8 mouse cellular contexts compared by ENCODE assay signal in genomic region chr2:27680058-27680457, GRCm38 (mm10). TPM values are rescaled to one million over a fixed set of nuclear protein-coding genes. Genes with fewer than 3 reads are reported as not detected.
DNase-seq lines count a peak whose midpoint lies in the region; ATAC-seq and TF ChIP-seq lines count a peak whose summit lies in the region.

No protein-coding gene starts in this region.

- peak overlapping the region; percentile 15 for H3K4me3 ChIP-seq in lung, adult 2 months (replicated peaks; ENCODE audit: extremely low read depth, low read depth, low read length)
- H3K4me3 ChIP-seq in midbrain, embryonic 13.5 days (replicated peaks): no peak overlapping the region

- no peaks in the 10 kb centered on the region for H3K36me3 ChIP-seq in midbrain, embryonic 13.5 days

- no peak overlapping the region; the same call in 1 of the 2 replicates for H3K4me2 ChIP-seq in midbrain, embryonic 13.5 days (replicated peaks)

- H3K9ac ChIP-seq in midbrain, embryonic 13.5 days (replicated peaks): peak overlapping the region; percentile 86; the same call in 1 of the 2 replicates

- TF ChIP-seq POLR2A in lung, adult 2 months (IDR thresholded peaks at IDR 0.05; ENCODE audit: borderline replicate concordance, extremely low read depth, low read depth, low read length): no peak

- WGBS in lung, adult 2 months: 29% methylated on average over 6 of the region's 6 CpGs
- WGBS in midbrain, embryonic 13.5 days: 52% methylated on average over 6 of the region's 6 CpGs

- peaks cover 30% of the 10 kb centered on the region for H3K4me1 ChIP-seq in lung, adult 2 months (ENCODE audit: control insufficient read depth, insufficient read depth, low read length)
- peaks cover 70% of the 10 kb centered on the region for H3K4me1 ChIP-seq in midbrain, embryonic 13.5 days (replicated peaks)

- no peak for ATAC-seq in midbrain, embryonic 13.5 days
- no peak for ATAC-seq in erythroid progenitor cell, adult 5-6 weeks (replicated peaks; ENCODE audit: low FRiP score, poor library complexity, severe bottlenecking)

- DNase-seq in lung, adult 2 months: no peak
- no peak for DNase-seq in lung, adult 18-20 months
- peak; percentile 53 for DNase-seq in gastrocnemius, postnatal 10 days
- peak; percentile 51 for DNase-seq in kidney, adult 9 months
- no peak for DNase-seq in embryo, embryonic 10 days (ENCODE audit: low spot score)
- no peak for DNase-seq in thymus, adult 18-20 months

- H3K27ac ChIP-seq in midbrain, embryonic 13.5 days: no peak overlapping the region

- no peaks in the 10 kb centered on the region for H3K9me3 ChIP-seq in midbrain, embryonic 13.5 days

- no peak for TF ChIP-seq CTCF in lung, adult 2 months (IDR thresholded peaks at IDR 0.05; ENCODE audit: insufficient read depth, low read length)

- H3K27me3 ChIP-seq in midbrain, embryonic 13.5 days: peaks cover 8% of the 10 kb centered on the region; the same call in 1 of the 2 replicates

RNA-seq across cellular contexts. Expression of gene Rxra, which starts 3.8 kb away (rescaled TPM):
- 71.3 and 81.8 TPM in 2 replicates for polyA plus RNA-seq in lung, adult 2 months (2012; rRNA removed)
- 10 to 100 TPM; 58.8 to 61.3 TPM for total RNA-seq in gastrocnemius, postnatal 10 days (2021)
- 4.0 and 4.4 TPM in 2 replicates for polyA plus RNA-seq in midbrain, embryonic 13.5 days (2015; fragmentation: Nextera tagmentation; extraction: Ambion mirVana)
- 1.7 and 2.2 TPM in 2 replicates for total RNA-seq in erythroid progenitor cell, adult 5-6 weeks (2015; ENCODE audit: low replicate concordance)
- 1.7 and 3.6 TPM in 2 replicates for total RNA-seq in erythroid progenitor cell, adult 5-6 weeks (2017; ENCODE audit: low replicate concordance)

Comparison
In these comparisons a context has a peak if more than half of its experiments do, and no peak if none do; other contexts are left out.
1. DNase-seq: peak in gastrocnemius, postnatal 10 days (single experiment) and kidney, adult 9 months (single experiment); none in lung, adult 2 months (single experiment), lung, adult 18-20 months (0 of 2), embryo, embryonic 10 days (single experiment) and thymus, adult 18-20 months (0 of 2).
2. RNA of gene Rxra, which starts 3.8 kb away (total RNA-seq): 58.8 to 61.3 TPM in gastrocnemius, postnatal 10 days; 1.7 to 3.6 TPM in erythroid progenitor cell, adult 5-6 weeks; every median in the first group is over 10 times any median in the second.